Mouse (Mus musculus): Measurements from ENCODE around the gene Pdcd4.
"Not testable (repeated sequence)": the region's sequence is repeated elsewhere in the genome, so short reads cannot be mapped to it uniquely, and the experiment has no call there.

- not testable (repeated sequence) for TF ChIP-seq CTCF (IDR thresholded peaks at IDR 0.05; ENCODE audit: control insufficient read depth, insufficient read depth, insufficient read length); MAX (IDR thresholded peaks at IDR 0.05); USF1 (IDR thresholded peaks at IDR 0.05; ENCODE audit: low read depth); CEBPB (IDR thresholded peaks at IDR 0.05; ENCODE audit: low read depth); MYOD1 (IDR thresholded peaks at IDR 0.05; ENCODE audit: control insufficient read depth, insufficient read length, low read depth); MYOG (IDR thresholded peaks at IDR 0.05; ENCODE audit: control insufficient read depth, extremely low read depth, insufficient read length); FOSL1 (IDR thresholded peaks at IDR 0.05; ENCODE audit: insufficient read depth, low read length, poor library complexity, severe bottlenecking)
Measured at GRCm38 (mm10) chr19:53906703-53907070, 14.7 kb downstream of the Pdcd4 start.
